Mouse (Mus musculus) midbrain, embryonic 14.5 days (tissue): Measurements from ENCODE around the gene Shd. TPM values are rescaled to one million over a fixed set of nuclear protein-coding genes. Genes with fewer than 3 reads are reported as not detected.

ENCODE experiments used
- ATAC-seq: fragments of 200-750 bp; cut with Nextera tagmentation; 2 replicates; pipeline ENCODE4 v1.8.0; 2017; ENCODE audit warnings: moderate number of reproducible peaks, moderate library complexity; ENCODE audit not compliant: low FRiP score, low TSS enrichment
- DNase-seq: peaks from one replicate; pipeline ENCODE4 v3.0.0-alpha.2; 2015
- H3K27ac ChIP-seq: fragments of 300-500 bp; sonication (generic); replicated peaks from 2 replicates; pipeline ENCODE4 v1.5.1; 2014; ENCODE audit warnings: mild to moderate bottlenecking, low read depth, low read length, moderate library complexity
- H3K27me3 ChIP-seq: fragments of 300-500 bp; sonication (generic); 2 replicates; pipeline ENCODE4 v1.6.1; 2014; ENCODE audit warnings: low read length, control low read depth, mixed read lengths; ENCODE audit not compliant: control insufficient read depth, insufficient read depth
- H3K36me3 ChIP-seq: fragments of 300-500 bp; sonication (generic); 2 replicates; pipeline ENCODE4 v1.6.1; 2014; ENCODE audit warnings: low read length, control low read depth; ENCODE audit not compliant: control insufficient read depth, insufficient read depth
- H3K4me1 ChIP-seq: fragments of 300-500 bp; sonication (generic); 2 replicates; pipeline ENCODE4 v1.6.1; 2014; ENCODE audit warnings: mild to moderate bottlenecking, antibody characterized with exemption, low read length, control low read depth; ENCODE audit not compliant: control insufficient read depth, insufficient read depth
- H3K4me2 ChIP-seq: fragments of 300-500 bp; sonication (generic); 2 replicates; pipeline ENCODE4 v1.6.1; 2014; ENCODE audit warnings: mild to moderate bottlenecking, low read length, moderate library complexity
- H3K4me3 ChIP-seq: fragments of 300-500 bp; sonication (generic); replicated peaks from 2 replicates; pipeline ENCODE4 v1.5.1; 2014; ENCODE audit warnings: low read depth, low read length
- H3K9ac ChIP-seq: fragments of 300-500 bp; sonication (generic); replicated peaks from 2 replicates; pipeline ENCODE4 v1.6.1; 2014; ENCODE audit warnings: mild to moderate bottlenecking, low read length, moderate library complexity
- H3K9me3 ChIP-seq: fragments of 300-500 bp; sonication (generic); 2 replicates; pipeline ENCODE4 v1.6.1; 2016; ENCODE audit warnings: low read length, control low read depth, mixed read lengths; ENCODE audit not compliant: control insufficient read depth
- WGBS: fragments of 180-500 bp; shearing (Covaris S2); extraction: QIAGEN DNeasy Blood & Tissue Kit; methylation state at CpG from one replicate; pipeline ENCODE4 v1.1.7; 2014; 5-methylcytosine and 5-hydroxymethylcytosine counted together
- polyA plus RNA-seq: library from polyadenylated mRNA; unstranded; fragments of >200 nt; fragmentation: Nextera tagmentation; extraction: Ambion mirVana; gene quantifications from 2 replicates; pipeline ENCODE4 v1.2.1, GENCODE M21; 2014

Shd gene
- polyA plus RNA-seq, 1 experiment from 2014 or later = 178 TPM

DNA sequence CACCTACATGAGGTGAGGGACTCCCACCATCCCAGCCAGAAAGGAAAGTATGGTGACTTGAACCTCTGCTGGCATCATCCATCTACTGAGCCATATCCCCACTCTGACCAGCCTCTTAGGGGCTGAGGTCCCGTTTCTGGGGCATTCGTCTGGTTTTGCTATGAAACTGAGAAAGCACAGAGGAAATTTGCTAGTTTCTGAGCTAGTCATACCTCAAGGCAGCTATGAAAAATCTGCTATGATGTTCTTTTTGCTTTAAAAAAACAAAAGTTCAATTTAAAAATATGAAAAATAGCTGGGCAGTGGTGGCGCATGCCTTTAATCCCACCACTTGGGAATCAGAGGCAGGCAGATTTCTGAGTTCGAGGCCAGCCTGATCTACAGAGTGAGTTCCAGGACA, 21.6 kb upstream of the Shd start:
- no peak overlapping the region for H3K4me3 ChIP-seq
- 90% methylated on average over 4 of the region's 4 CpGs for WGBS
- no peaks in the 10 kb centered on the region for H3K27me3 ChIP-seq
- no peak for ATAC-seq
- no peaks in the 10 kb centered on the region for H3K9me3 ChIP-seq
- DNase-seq = no peak
- H3K9ac ChIP-seq = no peak overlapping the region
- no peaks in the 10 kb centered on the region for H3K36me3 ChIP-seq
- H3K4me1 ChIP-seq = peaks cover 3% of the 10 kb centered on the region; the same call in 1 of the 2 replicates
- H3K4me2 ChIP-seq = no peak overlapping the region
- H3K27ac ChIP-seq = no peak overlapping the region

DNA sequence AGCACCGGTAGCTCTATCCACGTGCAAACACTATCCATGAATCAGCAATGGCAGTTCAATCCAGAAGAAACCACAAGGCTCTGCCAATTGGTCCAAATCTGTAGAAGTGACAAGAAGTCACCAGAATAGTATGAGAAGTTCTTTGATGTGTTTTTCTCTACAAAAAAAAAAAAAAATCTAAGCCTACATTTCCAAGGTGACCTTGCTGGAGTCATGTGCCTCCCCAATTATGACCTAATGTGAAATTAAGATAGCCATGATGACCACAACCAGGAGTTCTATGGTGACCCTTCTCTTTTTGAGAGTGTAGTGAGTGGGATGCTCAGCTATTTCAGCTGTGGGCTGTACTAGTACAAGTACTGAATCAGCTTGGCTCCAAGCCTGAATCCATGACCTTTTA, 20.9 kb upstream of the Shd start, which contains the start of gene Zfp119b:
Gene Zfp119b (minus strand): TSS at position 101 of the 400 bp plus-strand sequence.
- WGBS = 93% methylated on average over 2 of the region's 2 CpGs
- no peak for ATAC-seq
- no peak within 1 kb of the TSS for H3K4me3 ChIP-seq

DNA sequence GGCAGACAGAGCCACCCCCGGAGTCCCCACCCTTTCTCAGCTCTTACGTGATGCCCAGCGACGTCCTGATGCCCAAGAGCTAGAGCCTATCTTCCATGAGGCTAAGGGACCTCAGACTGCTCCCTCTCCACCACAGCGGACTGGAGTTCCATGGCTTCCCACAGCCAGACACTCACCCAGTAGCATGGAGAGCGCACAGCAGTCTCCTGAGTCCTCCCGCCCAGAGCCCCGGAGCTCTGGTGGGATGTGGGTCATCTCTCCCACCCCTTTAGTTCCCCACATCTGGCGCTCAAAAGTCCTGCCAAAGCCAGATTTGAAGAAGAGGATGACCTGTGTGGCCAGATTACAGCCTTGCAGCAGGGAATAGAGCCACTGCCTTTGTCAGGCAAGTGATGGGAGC, 19.7 kb upstream of the Shd start:
- Histone ChIP-seq H3K9me3 (no peaks in the 10 kb centered on the region), H3K4me2 (no peak overlapping the region), H3K36me3 (no peaks in the 10 kb centered on the region), H3K4me1 (peaks cover under 1% of the 10 kb centered on the region; the same call in 1 of the 2 replicates), H3K9ac (no peak overlapping the region), H3K4me3 (no peak overlapping the region), H3K27ac (no peak overlapping the region), H3K27me3 (0 out of 2 replicates have a peak, but pooled peaks cover 9% of the 10 kb centered on the region)
- ATAC-seq (no peak), DNase-seq (no peak)
- WGBS = 76% methylated on average over 9 of the region's 9 CpGs

More for the DNA sequence above, 20.9 kb upstream of the Shd start, which contains the start of gene Zfp119b:
- H3K9ac ChIP-seq = no peak within 1 kb of the TSS
- no peak for DNase-seq
- H3K27me3 ChIP-seq = 0 out of 2 replicates have a peak, but pooled peaks cover under 1% of the 10 kb centered on the region
- H3K4me2 ChIP-seq = no peak within 1 kb of the TSS
- no peak within 1 kb of the TSS for H3K27ac ChIP-seq
- no peaks in the 10 kb centered on the region for H3K9me3 ChIP-seq
- peaks cover 3% of the 10 kb centered on the region; the same call in 1 of the 2 replicates for H3K4me1 ChIP-seq
- H3K36me3 ChIP-seq = no peaks in the 10 kb centered on the region

DNA sequence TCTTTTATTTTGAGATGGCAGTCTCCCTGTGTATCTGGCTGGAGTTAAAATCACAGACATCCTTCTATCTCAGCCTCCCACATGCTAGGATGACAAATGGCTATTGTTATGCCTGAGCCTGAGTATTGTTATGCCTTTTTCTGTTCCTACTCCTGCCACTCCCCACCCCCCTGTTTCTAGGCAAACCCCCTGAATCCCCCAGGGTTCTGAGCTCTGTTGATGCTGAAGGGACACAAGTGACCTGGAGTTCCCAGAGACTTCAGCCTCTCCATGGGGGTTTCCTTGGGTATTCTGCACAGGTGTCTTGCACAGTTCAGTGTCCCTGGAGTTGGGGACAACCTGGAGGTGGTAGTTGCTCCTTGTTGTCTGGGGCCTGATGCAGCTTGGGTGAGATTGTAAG, 18.2 kb upstream of the Shd start:
- Histone ChIP-seq H3K4me2 (no peak overlapping the region), H3K36me3 (no peaks in the 10 kb centered on the region), H3K27ac (no peak overlapping the region), H3K9ac (no peak overlapping the region), H3K27me3 (0 out of 2 replicates have a peak, but pooled peaks cover 9% of the 10 kb centered on the region), H3K4me1 (peaks cover 5% of the 10 kb centered on the region), H3K4me3 (no peak overlapping the region), H3K9me3 (no peaks in the 10 kb centered on the region)
- no peak for DNase-seq
- no peak for ATAC-seq

DNA sequence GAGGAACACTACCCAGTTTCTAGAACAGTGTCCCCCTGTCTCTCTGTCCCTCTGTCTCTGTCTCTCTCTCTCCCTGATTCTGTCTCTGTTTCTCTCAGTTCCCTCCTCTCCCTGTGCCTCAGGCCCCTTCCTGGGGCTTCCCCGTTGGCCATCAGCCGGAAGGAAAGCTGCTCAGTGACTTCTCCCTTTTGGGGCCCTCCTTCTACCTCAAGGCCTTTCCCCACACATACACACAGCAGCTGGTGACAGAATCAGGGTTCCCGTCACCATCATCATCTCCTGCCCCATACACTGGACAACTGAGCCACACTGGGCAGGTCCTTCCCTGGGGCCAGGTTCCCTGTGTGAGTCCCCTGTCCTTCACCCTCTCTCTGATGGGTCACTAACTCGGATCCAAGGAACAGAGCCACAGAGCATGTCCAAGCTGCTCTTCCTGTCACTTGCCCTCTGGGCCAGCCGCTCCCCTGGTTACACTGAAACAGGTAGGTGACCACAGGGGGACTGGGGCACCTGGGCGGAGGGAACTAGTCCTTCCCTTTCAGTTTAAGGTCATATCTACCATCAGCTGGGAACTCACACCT, 17.7 kb upstream of the Shd start, which contains the start of gene Ebi3:
Gene Ebi3 (plus strand): TSS at position 194 of the 581 bp plus-strand sequence.
- DNase-seq = no peak
- Histone ChIP-seq H3K36me3 (no peaks in the 10 kb centered on the region), H3K4me2 (no peak within 1 kb of the TSS), H3K9me3 (no peaks in the 10 kb centered on the region), H3K9ac (no peak within 1 kb of the TSS), H3K4me3 (no peak within 1 kb of the TSS), H3K27me3 (0 out of 2 replicates have a peak, but pooled peaks cover 9% of the 10 kb centered on the region), H3K27ac (no peak within 1 kb of the TSS), H3K4me1 (peaks cover 10% of the 10 kb centered on the region)
- no peak for ATAC-seq
- 75% methylated on average over 6 of the region's 6 CpGs for WGBS

DNA sequence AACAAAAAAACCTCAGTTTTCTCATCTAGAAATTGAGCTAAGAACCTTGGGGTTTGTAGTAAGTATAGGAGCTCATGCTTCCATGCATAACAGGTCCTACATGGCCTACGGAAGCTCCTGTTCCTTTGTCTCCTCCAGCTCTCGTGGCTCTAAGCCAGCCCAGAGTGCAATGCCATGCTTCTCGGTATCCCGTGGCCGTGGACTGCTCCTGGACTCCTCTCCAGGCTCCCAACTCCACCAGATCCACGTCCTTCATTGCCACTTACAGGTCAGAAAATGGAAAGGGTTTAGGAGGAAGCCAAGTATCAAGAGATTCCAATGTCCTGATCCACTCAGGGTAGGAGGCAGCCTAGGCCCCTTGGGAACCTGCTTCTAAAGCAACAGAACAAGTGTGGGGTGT, 16.5 kb upstream of the Shd start:
- peaks cover 20% of the 10 kb centered on the region for H3K4me1 ChIP-seq
- H3K9me3 ChIP-seq = no peaks in the 10 kb centered on the region
- no peaks in the 10 kb centered on the region for H3K36me3 ChIP-seq
- no peak overlapping the region for H3K4me2 ChIP-seq
- 0 out of 2 replicates have a peak, but pooled peaks cover 9% of the 10 kb centered on the region for H3K27me3 ChIP-seq
- no peak overlapping the region for H3K4me3 ChIP-seq
- 79% methylated on average over 6 of the region's 6 CpGs for WGBS
- H3K27ac ChIP-seq = no peak overlapping the region
- ATAC-seq = no peak
- no peak overlapping the region for H3K9ac ChIP-seq
- no peak for DNase-seq

DNA sequence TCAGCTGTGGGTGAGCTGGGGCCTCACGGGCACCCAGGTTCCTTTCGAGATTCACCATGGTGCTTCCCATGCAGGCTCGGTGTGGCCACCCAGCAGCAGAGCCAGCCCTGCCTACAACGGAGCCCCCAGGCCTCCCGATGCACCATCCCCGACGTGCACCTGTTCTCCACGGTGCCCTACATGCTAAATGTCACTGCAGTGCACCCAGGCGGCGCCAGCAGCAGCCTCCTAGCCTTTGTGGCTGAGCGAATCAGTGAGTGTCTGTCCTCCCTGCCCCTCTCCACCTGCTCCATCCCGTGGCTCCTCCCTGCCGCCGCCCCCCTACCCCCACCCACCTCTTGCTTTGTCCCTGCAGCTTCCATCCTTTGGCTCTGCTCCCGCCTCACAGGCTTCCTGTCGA, 16.0 kb upstream of the Shd start:
- Histone ChIP-seq H3K9ac (no peak overlapping the region), H3K36me3 (no peaks in the 10 kb centered on the region), H3K27ac (no peak overlapping the region), H3K4me3 (no peak overlapping the region), H3K27me3 (0 out of 2 replicates have a peak, but pooled peaks cover 9% of the 10 kb centered on the region), H3K4me2 (no peak overlapping the region), H3K9me3 (no peaks in the 10 kb centered on the region), H3K4me1 (peaks cover 20% of the 10 kb centered on the region)
- WGBS = 44% methylated on average over 16 of the region's 16 CpGs
- no peak for ATAC-seq
- no peak for DNase-seq

DNA sequence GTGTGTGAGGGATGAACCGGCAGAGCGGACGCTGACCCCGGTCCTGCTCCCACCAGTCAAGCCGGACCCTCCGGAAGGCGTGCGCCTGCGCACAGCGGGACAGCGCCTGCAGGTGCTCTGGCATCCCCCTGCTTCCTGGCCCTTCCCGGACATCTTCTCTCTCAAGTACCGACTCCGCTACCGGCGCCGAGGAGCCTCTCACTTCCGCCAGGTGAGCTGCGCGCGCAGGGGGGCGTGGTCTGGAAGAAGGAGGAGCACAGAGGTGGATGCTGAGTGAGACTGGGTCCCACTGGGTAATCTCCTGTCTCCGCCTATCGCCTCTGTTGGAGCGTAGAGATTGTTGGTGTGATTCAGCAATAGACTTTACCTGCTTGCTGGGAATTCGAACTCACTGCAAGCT, 14.1 kb upstream of the Shd start:
- Histone ChIP-seq H3K9me3 (no peaks in the 10 kb centered on the region), H3K27me3 (0 out of 2 replicates have a peak, but pooled peaks cover 9% of the 10 kb centered on the region), H3K4me2 (peak overlapping the region; percentile 61), H3K4me1 (peaks cover 28% of the 10 kb centered on the region), H3K9ac (peak overlapping the region; percentile 60), H3K36me3 (0 out of 2 replicates have a peak, but pooled peaks cover 6% of the 10 kb centered on the region), H3K4me3 (peak overlapping the region; percentile 45), H3K27ac (peak overlapping the region; percentile 70)
- WGBS = 2% methylated on average over 26 of the region's 26 CpGs
- peak; percentile 55 for ATAC-seq
- DNase-seq = peak; percentile 90

DNA sequence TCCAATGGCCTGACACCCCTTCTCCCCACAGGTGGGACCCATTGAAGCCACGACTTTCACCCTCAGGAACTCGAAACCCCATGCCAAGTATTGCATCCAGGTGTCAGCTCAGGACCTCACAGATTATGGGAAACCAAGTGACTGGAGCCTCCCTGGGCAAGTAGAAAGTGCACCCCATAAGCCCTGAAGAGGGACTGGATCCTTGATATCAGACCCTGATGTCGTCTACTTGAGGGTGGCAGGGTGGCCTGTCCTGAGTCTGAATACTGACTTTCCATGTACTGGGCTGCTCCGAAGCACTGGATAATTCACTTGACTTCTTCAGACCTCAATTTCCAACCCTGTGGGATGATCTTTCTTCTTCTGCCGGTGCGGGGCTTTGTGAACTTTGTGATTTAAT, 13.7 kb upstream of the Shd start:
- 35% methylated on average over 6 of the region's 6 CpGs for WGBS

More for the DNA sequence above, 13.7 kb upstream of the Shd start:
- Histone ChIP-seq H3K36me3 (0 out of 2 replicates have a peak, but pooled peaks cover 6% of the 10 kb centered on the region), H3K9ac (peak overlapping the region; percentile 60), H3K9me3 (no peaks in the 10 kb centered on the region), H3K27me3 (0 out of 2 replicates have a peak, but pooled peaks cover 9% of the 10 kb centered on the region), H3K4me2 (peak overlapping the region; percentile 61), H3K4me1 (peaks cover 28% of the 10 kb centered on the region), H3K27ac (peak overlapping the region; percentile 70), H3K4me3 (peak overlapping the region; percentile 45)
- DNase-seq (no peak), ATAC-seq (no peak)
